Mouse (Mus musculus) forebrain, embryonic 14.5 days (tissue): Measurements from ENCODE around the gene Tigd2. TPM values are rescaled to one million over a fixed set of nuclear protein-coding genes. Genes with fewer than 3 reads are reported as not detected.

Experiments
- ATAC-seq: fragments of 200-750 bp; cut with Nextera tagmentation; 2 replicates; pipeline ENCODE4 v1.8.0; 2017; ENCODE audit warnings: mild to moderate bottlenecking, moderate library complexity
- DNase-seq: peaks from one replicate; pipeline ENCODE4 v3.0.0-alpha.2; 2015; ENCODE audit warnings: low spot score
- H3K27ac ChIP-seq: fragments of 300-500 bp; sonication (generic); 2 replicates; pipeline ENCODE4 v1.5.1; 2014; ENCODE audit warnings: low read depth, mild to moderate bottlenecking, control low read depth, low read length, moderate library complexity
- H3K27me3 ChIP-seq: fragments of 300-500 bp; sonication (generic); replicated peaks from 2 replicates; pipeline ENCODE4 v1.6.1; 2014; ENCODE audit warnings: low read length, control low read depth, mixed read lengths; ENCODE audit not compliant: control insufficient read depth, insufficient read depth
- H3K36me3 ChIP-seq: fragments of 300-500 bp; sonication (generic); 2 replicates; pipeline ENCODE4 v1.6.1; 2014; ENCODE audit warnings: low read length, control low read depth; ENCODE audit not compliant: control insufficient read depth, insufficient read depth
- H3K4me1 ChIP-seq: fragments of 300-500 bp; sonication (generic); 2 replicates; pipeline ENCODE4 v1.6.1; 2014; ENCODE audit warnings: antibody characterized with exemption, low read length, control low read depth; ENCODE audit not compliant: control insufficient read depth, insufficient read depth
- H3K4me2 ChIP-seq: fragments of 300-500 bp; sonication (generic); 2 replicates; pipeline ENCODE4 v1.6.1; 2014; ENCODE audit warnings: mild to moderate bottlenecking, control low read depth, low read length
- H3K4me3 ChIP-seq: fragments of 300-500 bp; sonication (generic); 2 replicates; pipeline ENCODE4 v1.5.1; 2014; ENCODE audit warnings: low read depth, low read length, control low read depth
- H3K9ac ChIP-seq: fragments of 300-500 bp; sonication (generic); 2 replicates; pipeline ENCODE4 v1.6.1; 2014; ENCODE audit warnings: mild to moderate bottlenecking, low read length, control low read depth, moderate library complexity
- H3K9me3 ChIP-seq: fragments of 300-500 bp; sonication (generic); replicated peaks from 2 replicates; pipeline ENCODE4 v1.6.1; 2016; ENCODE audit warnings: low read length, control low read depth, mixed read lengths; ENCODE audit not compliant: control insufficient read depth
- WGBS: fragments of 180-500 bp; shearing (Covaris S2); extraction: QIAGEN DNeasy Blood & Tissue Kit; methylation state at CpG from one replicate; pipeline ENCODE4 v1.1.7; 2014; 5-methylcytosine and 5-hydroxymethylcytosine counted together
- polyA plus RNA-seq: library from polyadenylated mRNA; unstranded; fragments of >200 nt; fragmentation: Nextera tagmentation; extraction: Ambion mirVana; gene quantifications from 2 replicates; pipeline ENCODE4 v1.2.1, GENCODE M21; 2014

Tigd2 gene
- polyA plus RNA-seq, result 10.2 TPM in 2 replicates

GRCm38 (mm10) chr6:59208685-59209298, at the start of gene Tigd2:
Tigd2 (plus strand) TSS chr6:59208870.
- WGBS, result under 1% methylated on average over 62 of the region's 62 CpGs
- H3K27me3 ChIP-seq, result no peaks in the 10 kb centered on the region
- H3K36me3 ChIP-seq, result no peaks in the 10 kb centered on the region
- H3K4me3 ChIP-seq, result peak within 1 kb of the TSS; percentile 72
- peak within 1 kb of the TSS; percentile 72; the same call in 1 of the 2 replicates for H3K27ac ChIP-seq
- H3K9ac ChIP-seq, result peak within 1 kb of the TSS; percentile 91
- peaks cover 5% of the 10 kb centered on the region; the same call in 1 of the 2 replicates for H3K4me1 ChIP-seq
- ATAC-seq (peak; percentile 97), DNase-seq (peak; percentile 95)
- H3K9me3 ChIP-seq, result no peaks in the 10 kb centered on the region
- peak within 1 kb of the TSS; percentile 64 for H3K4me2 ChIP-seq

- no peaks in the 10 kb centered on the region for H3K4me1 ChIP-seq
- 89% methylated on average over 4 of the region's 4 CpGs for WGBS
- no peaks in the 10 kb centered on the region for H3K36me3 ChIP-seq
- no peaks in the 10 kb centered on the region for H3K9me3 ChIP-seq
- ATAC-seq (no peak), DNase-seq (no peak)
- no peak overlapping the region for H3K4me3 ChIP-seq
- H3K4me2 ChIP-seq, result no peak overlapping the region
- H3K27me3 ChIP-seq, result no peaks in the 10 kb centered on the region
- no peak overlapping the region for H3K9ac ChIP-seq
- no peak overlapping the region for H3K27ac ChIP-seq
Measured at GRCm38 (mm10) chr6:59161801-59162478, 46.7 kb upstream of the Tigd2 start.

- Histone ChIP-seq H3K36me3 (no peaks in the 10 kb centered on the region), H3K4me3 (no peak overlapping the region), H3K27me3 (no peaks in the 10 kb centered on the region), H3K4me2 (no peak overlapping the region), H3K4me1 (no peaks in the 10 kb centered on the region), H3K9ac (no peak overlapping the region), H3K9me3 (no peaks in the 10 kb centered on the region), H3K27ac (no peak overlapping the region)
- WGBS, result 70% methylated on average over 2 of the region's 2 CpGs
- DNase-seq (no peak), ATAC-seq (no peak)
Measured at GRCm38 (mm10) chr6:59162887-59163286, 45.8 kb upstream of the Tigd2 start.

GRCm38 (mm10) chr6:59163407-59163806, 45.3 kb upstream of the Tigd2 start:
- no peak overlapping the region for H3K27ac ChIP-seq
- no peak overlapping the region for H3K4me3 ChIP-seq
- no peaks in the 10 kb centered on the region for H3K4me1 ChIP-seq
- WGBS, result 94% methylated on average over 3 of the region's 3 CpGs
- H3K9me3 ChIP-seq, result no peaks in the 10 kb centered on the region
- no peak overlapping the region for H3K9ac ChIP-seq
- no peak overlapping the region for H3K4me2 ChIP-seq
- no peaks in the 10 kb centered on the region for H3K27me3 ChIP-seq
- no peak for ATAC-seq
- no peak for DNase-seq
- H3K36me3 ChIP-seq, result no peaks in the 10 kb centered on the region

DNA sequence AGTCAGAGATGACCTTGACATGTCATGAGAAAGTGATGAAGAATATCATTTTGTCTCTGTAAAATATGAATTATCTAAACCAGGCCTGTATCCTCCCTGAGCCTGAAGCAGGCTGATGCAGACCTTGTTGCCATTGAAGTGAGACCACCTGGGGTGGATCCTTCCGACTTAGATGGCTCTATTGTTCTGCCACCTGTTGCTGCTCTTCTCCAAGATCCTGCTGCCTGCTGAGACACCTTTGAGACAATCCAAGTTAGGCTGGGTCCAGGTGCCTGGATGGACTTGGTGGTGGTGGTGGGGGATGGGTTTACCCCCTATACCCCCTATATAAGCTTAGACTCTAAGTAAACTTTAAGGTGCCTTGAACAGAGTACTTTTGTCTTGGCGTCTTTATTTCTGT, 39.7 kb upstream of the Tigd2 start:
- Histone ChIP-seq H3K27ac (no peak overlapping the region), H3K27me3 (no peaks in the 10 kb centered on the region), H3K4me1 (no peaks in the 10 kb centered on the region), H3K9ac (no peak overlapping the region), H3K4me3 (no peak overlapping the region), H3K9me3 (no peaks in the 10 kb centered on the region), H3K36me3 (no peaks in the 10 kb centered on the region), H3K4me2 (no peak overlapping the region)
- no peak for ATAC-seq
- DNase-seq, result no peak
- WGBS, result 10% methylated on average over 2 of the region's 2 CpGs

GRCm38 (mm10) chr6:59171230-59171629, 37.4 kb upstream of the Tigd2 start:
- DNase-seq (no peak), ATAC-seq (no peak)
- Histone ChIP-seq H3K4me1 (no peaks in the 10 kb centered on the region), H3K9ac (no peak overlapping the region), H3K36me3 (no peaks in the 10 kb centered on the region), H3K27me3 (no peaks in the 10 kb centered on the region), H3K9me3 (no peaks in the 10 kb centered on the region), H3K4me3 (no peak overlapping the region), H3K4me2 (no peak overlapping the region), H3K27ac (no peak overlapping the region)
- WGBS, result 96% methylated on average over 3 of the region's 3 CpGs

DNA sequence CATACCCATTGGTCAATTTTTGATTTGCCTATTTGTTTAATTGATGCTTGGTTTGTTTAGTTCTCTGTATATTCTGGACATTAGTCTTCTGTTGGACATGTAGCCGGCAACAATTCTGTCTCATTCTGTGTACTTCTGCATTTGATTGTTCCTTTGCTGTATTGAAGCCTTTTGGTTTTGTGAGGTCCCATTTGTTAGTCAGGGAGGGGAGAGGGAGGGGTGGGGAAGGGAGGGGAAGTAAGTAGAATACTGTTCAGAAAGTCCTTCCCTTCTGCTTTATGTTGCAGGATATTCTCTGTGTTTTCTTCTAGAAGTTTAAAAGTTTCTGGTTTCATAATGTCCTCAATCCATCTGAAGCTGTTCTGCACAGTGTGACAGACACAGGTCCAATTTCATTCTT, 34.7 kb upstream of the Tigd2 start:
- H3K27ac ChIP-seq, result no peak overlapping the region
- H3K27me3 ChIP-seq, result no peaks in the 10 kb centered on the region
- no peak overlapping the region for H3K4me3 ChIP-seq
- no peaks in the 10 kb centered on the region for H3K9me3 ChIP-seq
- DNase-seq (no peak), ATAC-seq (no peak)
- no peak overlapping the region for H3K9ac ChIP-seq
- 68% methylated on average over 1 of the region's 1 CpGs for WGBS
- H3K4me1 ChIP-seq, result no peaks in the 10 kb centered on the region
- H3K36me3 ChIP-seq, result no peaks in the 10 kb centered on the region
- no peak overlapping the region for H3K4me2 ChIP-seq

GRCm38 (mm10) chr6:59178051-59178450, 30.6 kb upstream of the Tigd2 start:
- Histone ChIP-seq H3K36me3 (no peaks in the 10 kb centered on the region), H3K27me3 (no peaks in the 10 kb centered on the region), H3K4me3 (no peak overlapping the region), H3K4me1 (no peaks in the 10 kb centered on the region), H3K4me2 (no peak overlapping the region), H3K9ac (no peak overlapping the region), H3K27ac (no peak overlapping the region), H3K9me3 (no peaks in the 10 kb centered on the region)
- DNase-seq, result no peak
- no peak for ATAC-seq
- 91% methylated on average over 3 of the region's 3 CpGs for WGBS

DNA sequence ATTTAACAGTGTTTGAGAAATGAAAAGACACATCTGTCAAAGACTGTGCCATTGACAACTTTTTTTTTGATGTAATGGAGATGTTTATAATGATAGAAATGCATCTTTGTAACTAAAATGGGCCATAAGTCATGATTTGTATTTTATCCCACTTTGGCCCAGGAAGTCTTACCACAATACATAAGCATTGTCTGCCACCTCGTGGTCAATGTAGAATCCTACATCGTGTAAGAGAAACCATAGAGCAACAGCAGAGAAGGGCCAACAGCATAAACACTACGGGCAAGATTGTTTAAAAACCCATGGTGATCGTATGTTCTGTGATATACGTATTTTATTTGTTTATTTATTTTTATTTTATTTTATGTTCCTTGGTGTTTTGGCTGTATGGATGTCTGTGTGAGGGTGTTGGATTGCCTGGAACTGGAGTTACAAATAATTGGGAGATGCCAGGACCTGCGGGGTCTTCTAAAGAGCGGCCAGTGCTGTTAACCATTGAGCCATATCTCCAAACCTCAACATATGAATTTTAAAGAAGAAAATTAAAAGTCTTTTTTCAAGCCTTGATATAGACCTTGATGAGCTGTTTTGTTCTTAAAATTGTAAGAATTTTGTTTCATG, 28.2 kb upstream of the Tigd2 start:
- Histone ChIP-seq H3K27me3 (no peaks in the 10 kb centered on the region), H3K27ac (no peak overlapping the region), H3K9ac (no peak overlapping the region), H3K9me3 (no peaks in the 10 kb centered on the region), H3K4me2 (no peak overlapping the region), H3K36me3 (no peaks in the 10 kb centered on the region), H3K4me1 (no peaks in the 10 kb centered on the region), H3K4me3 (no peak overlapping the region)
- ATAC-seq (peak; percentile 93), DNase-seq (peak; percentile 91)
- 44% methylated on average over 7 of the region's 7 CpGs for WGBS
